Comparison of ENCODE assay signal across 9 mouse cellular contexts in genomic region chr11:99141600-99141999, GRCm38 (mm10). TPM values are rescaled to one million over a fixed set of nuclear protein-coding genes. Genes with fewer than 3 reads are reported as not detected.
A peak's percentile ranks its signal among the peaks of the same experiment; 100 is the strongest.
DNase-seq lines count a peak whose midpoint lies in the region; ATAC-seq and TF ChIP-seq lines count a peak whose summit lies in the region.
"Had no signal": no experiment of that assay in that cellular context is flagged by ENCODE, and none has a peak within 500 bp of the region (broad histone marks: within the 10 kb centered on the region; RNA-seq: fewer than 3 reads in every experiment).

No protein-coding gene starts in this region.

- DNase-seq in layer of hippocampus, adult 18-20 months (ENCODE audit: low spot score in 2 of 2): peak; percentile 37 to 51
- no peak for DNase-seq in layer of hippocampus, adult 8-10 months (ENCODE audit: low spot score in 2 of 2)
- peak; percentile 84 for DNase-seq in ZHBTc4 (ENCODE audit: low read depth, low spot score)
- DNase-seq in lung, postnatal 36 days: peak; percentile 77
- DNase-seq in thymus, postnatal 25 days: no peak
- DNase-seq in kidney, adult 9 months: no peak
- DNase-seq in forebrain, postnatal 0 days: no peak

- H3K9ac ChIP-seq in embryonic facial prominence, embryonic 15.5 days: no peak overlapping the region
- H3K9ac ChIP-seq in forebrain, postnatal 0 days: no peak overlapping the region

- H3K4me2 ChIP-seq in embryonic facial prominence, embryonic 15.5 days (replicated peaks): no peak overlapping the region
- no peak overlapping the region for H3K4me2 ChIP-seq in forebrain, postnatal 0 days (ENCODE audit: low read depth)

- H3K27me3 ChIP-seq in embryonic facial prominence, embryonic 15.5 days: no peaks in the 10 kb centered on the region
- H3K27me3 ChIP-seq in forebrain, postnatal 0 days (ENCODE audit: insufficient read depth, low read length): no peaks in the 10 kb centered on the region

- no peak overlapping the region for H3K4me3 ChIP-seq in embryonic facial prominence, embryonic 15.5 days (replicated peaks)
- no peak overlapping the region for H3K4me3 ChIP-seq in forebrain, postnatal 0 days (ENCODE audit: low read depth, low read length)

- H3K9me3 ChIP-seq in embryonic facial prominence, embryonic 15.5 days (replicated peaks): no peaks in the 10 kb centered on the region
- H3K9me3 ChIP-seq in forebrain, postnatal 0 days (ENCODE audit: low read length): no peaks in the 10 kb centered on the region

- WGBS in embryonic facial prominence, embryonic 15.5 days: 36% methylated on average over 7 of the region's 7 CpGs
- 66% methylated on average over 7 of the region's 7 CpGs for WGBS in forebrain, postnatal 0 days

- peaks cover 44% of the 10 kb centered on the region for H3K4me1 ChIP-seq in embryonic facial prominence, embryonic 15.5 days
- no peaks in the 10 kb centered on the region for H3K4me1 ChIP-seq in forebrain, postnatal 0 days (ENCODE audit: insufficient read depth)

- H3K27ac ChIP-seq in embryonic facial prominence, embryonic 15.5 days (replicated peaks): peak overlapping the region; percentile 45
- no peak overlapping the region for H3K27ac ChIP-seq in forebrain, postnatal 0 days (ENCODE audit: low read depth, low read length)

- no peaks in the 10 kb centered on the region for H3K36me3 ChIP-seq in embryonic facial prominence, embryonic 15.5 days
- H3K36me3 ChIP-seq in forebrain, postnatal 0 days (ENCODE audit: insufficient read depth): no peaks in the 10 kb centered on the region

- no peak for ATAC-seq in embryonic facial prominence, embryonic 15.5 days (ENCODE audit: insufficient number of reproducible peaks, low FRiP score, low TSS enrichment, low read depth)
- no peak for ATAC-seq in forebrain, postnatal 0 days

- no peak for TF ChIP-seq CTCF in forebrain, postnatal 0 days (IDR thresholded peaks at IDR 0.05; ENCODE audit: low read depth)

RNA-seq across cellular contexts. Expression of gene Ccr7, which starts 13.3 kb away (rescaled TPM):
- total RNA-seq in layer of hippocampus, adult 18-20 months (2021): not detected
- total RNA-seq in layer of hippocampus, adult 8-10 months (2022): not detected
- polyA plus RNA-seq in embryonic facial prominence, embryonic 15.5 days (2015; fragmentation: Nextera tagmentation; extraction: Ambion mirVana): 0.57 and 0.59 TPM in 2 replicates
- total RNA-seq in forebrain, postnatal 0 days (2014; rRNA removed): 0.38 TPM in 1 of 2 replicates, not detected in the other
- 0.06 and 0.17 TPM in 2 replicates for polyA plus RNA-seq in forebrain, postnatal 0 days (2015; fragmentation: Nextera tagmentation; extraction: Ambion mirVana)
- polyA plus RNA-seq: neural tube, embryonic 14.5 days had no signal

RNA-seq across cellular contexts. Expression of gene Tns4, which starts 52.5 kb away (rescaled TPM):
- under 1 TPM; 0.08 to 0.32 TPM for total RNA-seq in layer of hippocampus, adult 18-20 months (2021)
- total RNA-seq in layer of hippocampus, adult 8-10 months (2022): under 1 TPM in 2 of 4 experiments, not detected in 2; 0.27 TPM
- polyA plus RNA-seq in embryonic facial prominence, embryonic 15.5 days (2015; fragmentation: Nextera tagmentation; extraction: Ambion mirVana): 2.7 and 2.8 TPM in 2 replicates
- 0.48 TPM in 1 of 2 replicates, not detected in the other for total RNA-seq in forebrain, postnatal 0 days (2014; rRNA removed)
- polyA plus RNA-seq in forebrain, postnatal 0 days (2015; fragmentation: Nextera tagmentation; extraction: Ambion mirVana): 0.29 TPM in 1 of 2 replicates, not detected in the other
- polyA plus RNA-seq: neural tube, embryonic 14.5 days had no signal

Comparison
In these comparisons a context has a peak if more than half of its experiments do, and no peak if none do; other contexts are left out.
1. DNase-seq: peak in layer of hippocampus, adult 18-20 months (2 of 2), ZHBTc4 (single experiment) and lung, postnatal 36 days (single experiment); none in layer of hippocampus, adult 8-10 months (0 of 2), thymus, postnatal 25 days (single experiment), kidney, adult 9 months (single experiment) and forebrain, postnatal 0 days (single experiment).